Mouse (Mus musculus) liver, embryonic 14.5 days (tissue): Measurements from ENCODE around the gene Krt27. TPM values are rescaled to one million over a fixed set of nuclear protein-coding genes. Genes with fewer than 3 reads are reported as not detected.

Experiments used
- ATAC-seq: fragments of 200-750 bp; cut with Nextera tagmentation; 2 replicates; pipeline ENCODE4 v1.8.0; 2017; ENCODE audit warnings: moderate number of reproducible peaks, mild to moderate bottlenecking, moderate library complexity; ENCODE audit not compliant: insufficient read depth
- DNase-seq, 3 experiments: peaks; one replicate each; pipeline ENCODE4 v3.0.0-alpha.2; 2012 to 2013; ENCODE audit warnings: low read depth in 3 of 3, low spot score in 3 of 3
- H3K27ac ChIP-seq: fragments of 300-500 bp; sonication (generic); 2 replicates; pipeline ENCODE4 v1.5.1; 2014; ENCODE audit warnings: moderate library complexity, mild to moderate bottlenecking, control low read depth, inconsistent platforms
- H3K27me3 ChIP-seq: fragments of 300-500 bp; sonication (generic); 2 replicates; pipeline ENCODE4 v1.6.1; 2014; ENCODE audit warnings: mild to moderate bottlenecking, low read length, moderate library complexity; ENCODE audit not compliant: control insufficient read depth, insufficient read depth
- H3K36me3 ChIP-seq: fragments of 300-500 bp; sonication (generic); replicated peaks from 2 replicates; pipeline ENCODE4 v1.6.1; 2014; ENCODE audit warnings: low read depth; ENCODE audit not compliant: control insufficient read depth, insufficient read depth
- H3K4me1 ChIP-seq, 2 experiments: fragments of 200-500 bp in 1 of 2; fragments of 300-500 bp in 1 of 2; sonication (generic) in 1 of 2; replicated peaks; 2 replicates each; pipeline ENCODE4 v1.6.1; 2012 to 2014; ENCODE audit warnings: antibody characterized with exemption in 1 of 2, inconsistent platforms in 1 of 2, low read length in 1 of 2; ENCODE audit not compliant: control insufficient read depth in 2 of 2, insufficient read depth in 2 of 2
- H3K4me2 ChIP-seq: fragments of 300-500 bp; sonication (generic); 2 replicates; pipeline ENCODE4 v1.6.1; 2014; ENCODE audit warnings: low read depth, mild to moderate bottlenecking, control low read depth, moderate library complexity
- H3K4me3 ChIP-seq, 2 experiments: fragments of 200-500 bp in 1 of 2; fragments of 300-500 bp in 1 of 2; sonication (generic) in 1 of 2; 2 replicates each; pipeline ENCODE4 v1.5.1; 2012 to 2014; ENCODE audit warnings: low read depth in 2 of 2, low read length in 2 of 2, mild to moderate bottlenecking in 2 of 2, control low read depth in 1 of 2, inconsistent platforms in 1 of 2, moderate library complexity in 1 of 2; ENCODE audit not compliant: insufficient read depth in 1 of 2
- H3K9ac ChIP-seq: fragments of 300-500 bp; sonication (generic); replicated peaks from 2 replicates; pipeline ENCODE4 v1.6.1; 2014; ENCODE audit warnings: mild to moderate bottlenecking, control low read depth, moderate library complexity
- H3K9me3 ChIP-seq: fragments of 300-500 bp; sonication (generic); 2 replicates; pipeline ENCODE4 v1.6.1; 2016; ENCODE audit warnings: low read length, mixed read lengths; ENCODE audit not compliant: control insufficient read depth
- CTCF ChIP-seq: IDR thresholded peaks from 2 replicates; pipeline ENCODE4 v1.5.1; 2016; ENCODE audit warnings: antibody characterized with exemption, low read depth, control low read depth
- EP300 ChIP-seq: IDR thresholded peaks from 2 replicates; pipeline ENCODE4 v1.6.1; 2016; ENCODE audit warnings: antibody characterized with exemption, low read depth
- WGBS: fragments of 180-500 bp; shearing (Covaris S2); extraction: QIAGEN DNeasy Blood & Tissue Kit; methylation state at CpG from one replicate; pipeline ENCODE4 v1.1.7; 2014; ENCODE audit not compliant: insufficient replicate concordance; 5-methylcytosine and 5-hydroxymethylcytosine counted together
- polyA plus RNA-seq, 2 experiments: library from polyadenylated mRNA; depleted of rRNA in 1 of 2; stranded (reverse) in 1 of 2; unstranded in 1 of 2; fragments of >200 nt; fragmentation: Nextera tagmentation in 1 of 2; extraction: Ambion mirVana in 1 of 2; gene quantifications; 2 replicates each; pipeline versions ENCODE4 v1.2.1 to v1.2.3; 2012 to 2014

Gene Krt27
- polyA plus RNA-seq, 2 experiments = not detected

DNA sequence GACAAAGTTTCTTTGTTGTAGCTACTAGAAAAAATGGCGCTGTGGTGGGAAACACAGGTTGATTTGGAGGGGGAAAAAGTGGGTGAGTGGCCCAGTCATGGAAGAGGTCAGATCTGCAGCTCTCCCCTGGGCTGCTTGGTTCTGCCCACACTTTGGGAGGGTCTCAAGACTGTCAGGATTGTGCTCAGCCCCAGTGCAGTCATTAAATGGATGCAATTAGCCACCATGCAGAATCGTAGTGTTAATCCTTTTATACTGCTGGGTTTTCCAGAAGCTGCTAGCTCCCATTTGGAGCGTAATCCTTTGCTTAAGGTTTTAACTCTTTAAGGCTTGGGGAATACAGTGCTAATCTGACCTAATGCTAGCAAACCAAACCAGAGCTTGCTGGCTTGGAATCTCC is 45.1 kb upstream of the Krt27 start:
- Histone ChIP-seq H3K27me3 (no peaks in the 10 kb centered on the region), H3K36me3 (no peaks in the 10 kb centered on the region), H3K4me2 (no peak overlapping the region), H3K27ac (no peak overlapping the region), H3K4me1 (no peaks in the 10 kb centered on the region), H3K9ac (no peak overlapping the region), H3K9me3 (no peaks in the 10 kb centered on the region), H3K4me3 (no peak overlapping the region)
- DNase-seq = no peak
- 36% methylated on average over 3 of the region's 3 CpGs for WGBS
- ATAC-seq = no peak
- TF ChIP-seq CTCF (no peak), EP300 (no peak)

DNA sequence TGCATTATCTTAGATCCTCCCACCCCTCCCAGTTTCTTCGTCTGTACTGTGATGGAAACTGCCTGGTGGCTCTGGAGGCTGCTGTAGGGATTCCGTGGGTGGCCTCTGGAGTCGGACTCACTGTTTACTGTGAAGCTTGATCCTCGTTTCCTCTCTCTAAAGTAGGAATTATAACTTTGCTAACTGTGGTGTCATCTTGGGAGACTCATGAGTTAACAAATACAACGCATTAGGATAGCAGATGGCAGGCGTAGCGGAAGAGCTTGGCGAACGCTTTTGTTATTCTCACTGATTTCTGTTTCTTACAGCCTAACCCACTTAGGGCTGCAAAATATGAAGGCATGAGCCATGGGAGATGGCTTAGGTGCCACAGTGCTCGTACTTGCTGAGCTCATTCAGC is 41.6 kb upstream of the Krt27 start:
- no peaks in the 10 kb centered on the region for H3K9me3 ChIP-seq
- DNase-seq = no peak
- H3K36me3 ChIP-seq = no peaks in the 10 kb centered on the region
- no peak for TF ChIP-seq EP300
- no peak for TF ChIP-seq CTCF
- H3K4me2 ChIP-seq = no peak overlapping the region
- H3K4me3 ChIP-seq = no peak overlapping the region
- WGBS = 63% methylated on average over 10 of the region's 10 CpGs
- H3K4me1 ChIP-seq = no peaks in the 10 kb centered on the region
- ATAC-seq = no peak
- H3K27me3 ChIP-seq = no peaks in the 10 kb centered on the region
- no peak overlapping the region for H3K27ac ChIP-seq
- H3K9ac ChIP-seq = no peak overlapping the region

GRCm38 (mm10) chr11:99391375-99391774 is 40.5 kb upstream of the Krt27 start:
- Histone ChIP-seq H3K27me3 (no peaks in the 10 kb centered on the region), H3K4me3 (no peak overlapping the region), H3K36me3 (no peaks in the 10 kb centered on the region), H3K4me1 (no peaks in the 10 kb centered on the region; a peak in 1 of 4 replicates), H3K9me3 (no peaks in the 10 kb centered on the region), H3K4me2 (no peak overlapping the region), H3K9ac (no peak overlapping the region), H3K27ac (no peak overlapping the region)
- ATAC-seq (no peak), DNase-seq (no peak)
- WGBS = 61% methylated on average over 6 of the region's 6 CpGs
- no peak for TF ChIP-seq CTCF
- no peak for TF ChIP-seq EP300

DNA sequence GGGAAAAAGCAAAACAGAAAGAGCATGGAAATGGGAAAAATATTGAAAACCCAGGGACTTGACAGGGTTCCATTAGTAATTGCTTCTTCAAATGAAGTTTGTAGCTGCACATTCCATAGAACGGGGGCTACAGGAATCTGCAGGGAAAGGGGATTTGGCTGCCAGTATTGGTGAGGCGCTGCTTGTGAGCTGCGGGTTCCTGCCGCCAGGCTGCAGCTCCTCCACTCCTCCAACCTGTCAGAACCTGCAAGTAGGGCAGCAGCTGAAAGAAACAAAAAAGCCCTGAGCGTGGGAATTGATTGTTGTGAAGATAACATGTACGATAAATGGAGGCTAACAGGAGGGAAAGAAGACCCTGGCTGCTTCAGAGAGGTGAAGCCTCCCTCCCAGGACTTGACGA is 40.0 kb upstream of the Krt27 start:
- H3K4me1 ChIP-seq = no peaks in the 10 kb centered on the region; a peak in 1 of 4 replicates
- 55% methylated on average over 7 of the region's 7 CpGs for WGBS
- no peak overlapping the region for H3K9ac ChIP-seq
- H3K36me3 ChIP-seq = no peaks in the 10 kb centered on the region
- no peak for ATAC-seq
- TF ChIP-seq CTCF (no peak), EP300 (no peak)
- no peaks in the 10 kb centered on the region for H3K27me3 ChIP-seq
- no peak overlapping the region for H3K27ac ChIP-seq
- H3K4me3 ChIP-seq = no peak overlapping the region
- no peak overlapping the region for H3K4me2 ChIP-seq
- no peak for DNase-seq
- H3K9me3 ChIP-seq = no peaks in the 10 kb centered on the region

GRCm38 (mm10) chr11:99389264-99389663 is 38.4 kb upstream of the Krt27 start, which contains the start of gene Krt10:
Gene Krt10, minus strand, starts transcription at chr11:99389364.
- Histone ChIP-seq H3K9ac (no peak within 1 kb of the TSS), H3K4me2 (no peak within 1 kb of the TSS), H3K36me3 (no peaks in the 10 kb centered on the region), H3K4me1 (no peaks in the 10 kb centered on the region; a peak in 1 of 4 replicates), H3K9me3 (no peaks in the 10 kb centered on the region), H3K4me3 (no peak within 1 kb of the TSS), H3K27me3 (no peaks in the 10 kb centered on the region), H3K27ac (no peak within 1 kb of the TSS)
- TF ChIP-seq EP300 = no peak
- 57% methylated on average over 4 of the region's 4 CpGs for WGBS
- ATAC-seq (no peak), DNase-seq (no peak)

DNA sequence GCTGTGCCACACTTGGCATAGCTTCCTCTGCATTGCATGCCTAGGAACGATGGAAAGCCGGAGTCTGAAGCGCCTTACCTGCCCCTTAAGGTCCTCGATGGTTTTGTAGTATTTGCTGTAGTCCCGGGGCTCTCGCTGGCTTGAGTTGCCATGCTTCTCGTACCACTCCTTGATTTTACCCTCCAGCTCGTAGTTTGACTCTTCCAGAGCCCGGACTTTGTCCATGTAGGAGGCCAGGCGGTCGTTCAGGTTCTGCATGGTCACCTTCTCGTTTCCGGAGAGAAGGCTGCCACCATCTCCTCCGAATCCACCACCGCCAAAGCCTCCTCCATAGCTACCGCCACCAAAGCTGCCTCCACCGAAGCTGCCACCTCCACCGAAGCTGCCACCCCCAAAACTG is 37.8 kb upstream of the Krt27 start:
- Histone ChIP-seq H3K36me3 (no peaks in the 10 kb centered on the region), H3K27me3 (no peaks in the 10 kb centered on the region), H3K4me2 (no peak overlapping the region), H3K9ac (no peak overlapping the region), H3K27ac (no peak overlapping the region), H3K4me3 (no peak overlapping the region), H3K4me1 (no peaks in the 10 kb centered on the region; a peak in 1 of 4 replicates), H3K9me3 (no peaks in the 10 kb centered on the region)
- no peak for DNase-seq
- ATAC-seq = no peak
- 69% methylated on average over 18 of the region's 18 CpGs for WGBS
- no peak for TF ChIP-seq CTCF
- no peak for TF ChIP-seq EP300
